Mouse (Mus musculus): ENCODE measurements around the gene Daam2. TPM values are rescaled to one million over a fixed set of nuclear protein-coding genes. Genes with fewer than 3 reads are reported as not detected.

Daam2 gene
- total RNA-seq, 2 experiments from 2014 or later: 5.2 to 5.5 TPM

DNA sequence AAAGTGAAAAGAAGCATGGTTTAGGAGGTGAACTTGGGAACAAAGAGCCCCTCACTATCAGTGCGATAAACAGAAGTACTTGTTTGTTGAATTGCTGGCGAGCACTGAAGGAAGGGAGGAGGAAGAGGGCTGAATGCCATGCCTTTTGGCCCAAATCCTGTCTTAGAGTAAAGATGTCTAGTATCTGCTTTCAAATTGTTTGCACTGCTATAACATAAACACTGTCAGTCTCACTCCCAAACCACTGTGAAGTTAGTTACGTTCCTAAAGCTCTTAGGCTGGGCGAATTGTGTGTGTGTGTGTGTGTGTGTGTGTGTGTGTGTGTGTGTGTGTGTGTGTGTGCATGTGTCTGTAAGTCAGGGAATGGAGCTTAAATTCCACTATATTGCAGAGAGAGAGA is 28.6 kb downstream of the Daam2 start:
- DNase-seq: no peak
- intact Hi-C loops (cut with DNase I): no loop called here

DNA sequence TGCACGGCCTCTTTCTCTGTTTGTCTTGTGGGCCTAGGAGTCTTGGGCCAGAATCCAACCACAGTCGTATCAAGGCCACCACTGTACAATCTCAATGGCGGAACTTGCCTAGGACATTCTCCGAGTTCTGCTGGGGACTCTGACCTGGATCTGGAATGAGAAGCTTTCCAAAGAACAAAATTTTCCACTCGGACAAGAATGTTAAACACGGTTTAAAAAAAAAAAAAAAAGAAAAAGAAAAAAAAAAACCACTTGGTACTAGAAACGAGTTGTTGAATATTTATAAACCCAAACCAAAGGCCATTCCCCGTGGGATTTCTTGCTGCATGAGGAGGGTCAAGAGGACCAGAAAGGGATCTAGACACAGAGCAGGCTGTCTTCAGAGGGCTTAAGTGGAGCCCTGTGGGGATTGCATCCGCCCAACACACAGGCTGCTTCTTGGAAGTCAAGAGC is 29.9 kb downstream of the Daam2 start:
- intact Hi-C loops (cut with DNase I): no loop called here
- no peak for DNase-seq

DNA sequence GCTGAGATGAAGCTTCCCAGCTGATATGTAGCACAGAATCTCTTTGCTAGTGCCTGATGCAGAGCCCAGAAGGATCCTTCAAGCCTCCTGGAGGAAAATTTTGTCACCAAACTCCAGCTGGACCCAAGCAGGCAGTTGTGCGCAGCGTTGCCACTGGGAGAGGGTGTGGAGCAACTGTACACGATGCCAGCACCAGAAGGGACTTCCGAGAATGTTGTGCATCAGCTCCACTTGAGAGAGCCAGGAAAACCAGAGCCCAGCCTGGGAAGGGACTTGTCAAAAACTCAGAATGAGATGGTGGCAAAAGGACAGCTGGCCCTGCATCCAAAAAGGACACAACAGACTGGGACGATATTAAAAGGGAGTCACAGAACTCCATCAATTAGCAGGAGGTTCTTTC is 32.5 kb downstream of the Daam2 start:
- DNase-seq: no peak
- intact Hi-C loops (cut with DNase I): no loop called here

DNA sequence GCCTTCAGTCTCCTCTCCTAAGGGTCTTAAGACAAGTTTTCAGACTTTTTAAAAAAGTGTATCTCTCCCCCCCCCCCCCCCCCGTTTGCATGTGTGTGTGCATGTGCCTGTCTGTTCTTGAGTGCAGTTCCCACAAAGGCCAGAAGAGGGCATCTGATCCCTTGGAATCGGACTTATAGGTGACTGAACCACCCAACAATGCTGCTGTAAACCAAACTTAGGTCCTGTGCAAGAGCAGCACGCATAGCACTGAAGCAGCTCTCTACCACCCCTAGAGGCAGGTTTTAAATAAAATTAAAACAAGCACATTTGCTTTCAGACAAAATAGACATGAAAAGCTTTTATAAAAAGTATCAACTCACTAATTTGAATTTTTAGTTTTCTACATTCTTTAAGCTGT is 33.9 kb downstream of the Daam2 start:
- DNase-seq: no peak
- intact Hi-C loops (cut with DNase I): no loop called here

DNA sequence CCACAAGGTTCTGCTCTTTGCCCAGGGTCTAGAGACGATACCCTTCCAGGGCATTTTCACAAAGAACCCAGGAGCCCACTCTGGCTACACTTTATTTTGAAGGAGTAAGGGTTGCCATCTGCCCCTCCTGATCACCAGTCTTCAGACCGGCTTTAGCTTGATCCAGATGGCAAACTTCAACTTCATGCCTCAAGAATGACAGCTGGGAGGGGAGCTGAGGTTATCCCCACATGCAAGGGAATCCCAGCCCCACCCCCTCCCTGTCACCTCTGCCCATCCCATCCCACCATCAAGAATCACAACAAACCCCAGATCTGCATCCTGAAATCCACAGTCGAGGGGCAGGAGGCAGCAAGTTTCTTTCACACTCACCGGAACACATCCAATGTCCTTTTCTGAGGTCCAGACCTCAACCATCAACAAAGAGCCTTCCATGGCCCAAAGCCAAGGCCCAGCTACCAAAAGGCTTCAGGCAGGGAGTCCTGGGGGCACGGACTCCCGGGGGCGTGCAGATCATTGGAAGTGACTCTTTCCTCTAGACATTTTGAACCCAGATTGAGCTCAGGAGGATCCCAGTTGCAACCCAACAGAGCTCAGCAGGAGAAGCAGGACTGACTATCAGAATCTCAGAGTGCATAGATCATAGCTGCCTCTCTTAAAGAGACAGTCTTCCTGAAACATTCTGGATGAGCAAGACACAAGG is 35.5 kb downstream of the Daam2 start:
- intact Hi-C loops (cut with DNase I): loop anchor here (5.0 kb wide), 1 partner anchor 61 kb away; no protein-coding TSS in a partner anchor

DNA sequence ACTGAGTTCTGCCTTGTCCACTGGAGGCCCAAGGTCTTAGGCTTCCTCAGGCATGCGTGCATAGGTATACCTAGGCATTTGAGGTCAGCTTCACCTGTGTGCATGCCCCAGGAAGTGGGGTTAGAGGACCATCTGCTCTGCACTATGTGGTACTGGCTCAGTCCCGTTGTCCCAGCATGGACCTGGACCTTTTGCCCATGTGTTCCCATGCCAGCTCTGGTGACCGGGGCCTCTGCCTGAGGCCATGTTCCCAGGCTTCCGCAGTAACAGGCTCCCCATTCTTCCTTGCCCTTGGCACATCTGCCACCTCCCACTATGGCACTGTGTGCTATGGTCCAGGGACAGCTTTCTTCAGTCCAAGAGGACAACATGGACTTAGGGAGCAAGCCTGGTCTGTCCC is 36.1 kb downstream of the Daam2 start:
- intact Hi-C loops (cut with DNase I): loop anchor here (5.0 kb wide), 1 partner anchor 61 kb away; no protein-coding TSS in a partner anchor

More for the DNA sequence above, 35.5 kb downstream of the Daam2 start:
- DNase-seq: no peak

DNA sequence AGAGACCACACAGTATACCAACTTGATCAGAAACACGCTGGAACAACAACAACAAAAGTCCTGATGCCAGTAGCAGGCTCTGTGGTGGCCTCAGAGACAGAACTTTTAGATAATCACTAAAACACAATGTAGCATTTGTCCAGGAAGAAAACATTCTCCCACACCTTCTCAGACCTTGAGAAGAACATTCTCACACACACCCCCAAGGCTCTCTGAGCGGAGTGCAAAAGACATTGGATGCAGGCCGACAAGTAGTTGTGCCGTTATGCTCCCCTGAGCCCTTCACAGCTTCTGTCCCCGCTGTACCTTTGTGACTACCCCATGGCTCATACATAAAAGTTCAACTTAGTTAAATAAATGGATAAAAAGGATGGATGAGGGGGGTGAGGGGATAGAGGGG is 37.6 kb downstream of the Daam2 start:
- intact Hi-C loops (cut with DNase I): loop anchor here (5.0 kb wide), 1 partner anchor 59 kb away; no protein-coding TSS in a partner anchor
- DNase-seq: no peak

More for the DNA sequence above, 36.1 kb downstream of the Daam2 start:
- DNase-seq: no peak

DNA sequence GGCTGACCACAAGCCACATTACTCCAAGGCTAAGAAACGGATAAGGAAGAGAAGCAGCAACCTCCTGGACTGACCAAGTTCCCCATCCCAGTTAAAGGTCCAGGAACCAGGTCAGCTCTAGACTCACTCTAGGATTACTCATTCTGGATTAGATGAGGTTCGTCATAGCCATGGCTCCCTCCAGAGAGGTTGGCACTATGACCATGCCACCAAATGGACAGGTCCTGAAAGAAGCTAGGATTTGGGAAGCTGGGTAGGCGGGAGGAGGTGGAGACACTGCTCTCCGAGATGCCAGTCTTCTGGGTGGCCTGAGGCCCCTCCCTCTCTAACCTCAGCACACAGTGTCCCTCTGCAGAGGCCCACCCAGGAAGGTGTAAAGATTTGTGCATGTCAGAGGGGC is 38.2 kb downstream of the Daam2 start:
- intact Hi-C loops (cut with DNase I): loop anchor here (5.0 kb wide), 1 partner anchor 59 kb away; no protein-coding TSS in a partner anchor
- DNase-seq: no peak

DNA sequence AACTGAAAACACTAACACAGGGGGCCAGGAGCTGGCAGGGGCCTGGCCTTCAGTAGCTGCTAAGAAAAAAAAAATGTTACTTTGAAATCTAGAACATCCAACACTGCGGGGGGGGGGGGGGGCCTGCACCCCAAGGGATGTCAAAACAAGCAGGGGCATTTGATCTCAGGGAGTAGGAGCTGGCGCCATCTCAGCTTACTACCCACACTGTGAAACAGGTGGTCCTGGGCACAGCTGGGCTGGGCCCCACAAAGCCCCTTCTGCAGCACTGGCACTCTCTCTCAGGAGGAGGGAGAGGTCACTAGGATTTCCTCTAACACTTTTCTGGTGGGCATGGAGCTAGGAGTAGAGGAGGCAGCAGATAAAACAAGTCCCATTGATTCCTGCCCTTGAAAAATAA is 39.6 kb downstream of the Daam2 start:
- intact Hi-C loops (cut with DNase I): no loop called here
- DNase-seq: no peak

DNA sequence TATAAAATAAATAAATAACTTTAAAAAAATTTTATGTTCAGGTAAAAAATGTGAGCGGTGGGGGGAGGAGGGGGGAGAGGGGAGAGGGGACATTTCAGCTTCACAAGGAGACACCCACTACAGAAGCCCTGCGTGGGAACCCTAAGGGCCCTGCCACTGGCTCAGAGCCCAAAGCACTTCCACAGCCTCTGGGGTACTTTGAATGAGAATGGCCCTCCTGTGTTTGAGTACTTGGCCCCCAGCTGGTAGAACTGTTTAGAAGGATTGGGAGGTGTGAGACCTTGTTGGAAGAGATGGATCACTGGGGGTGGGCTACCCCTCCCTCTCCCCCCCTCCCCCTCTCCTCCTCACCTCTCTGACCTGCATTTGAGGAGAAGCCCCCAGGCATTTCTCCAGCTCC is 41.7 kb downstream of the Daam2 start:
- no peak for DNase-seq
- intact Hi-C loops (cut with DNase I): no loop called here

DNA sequence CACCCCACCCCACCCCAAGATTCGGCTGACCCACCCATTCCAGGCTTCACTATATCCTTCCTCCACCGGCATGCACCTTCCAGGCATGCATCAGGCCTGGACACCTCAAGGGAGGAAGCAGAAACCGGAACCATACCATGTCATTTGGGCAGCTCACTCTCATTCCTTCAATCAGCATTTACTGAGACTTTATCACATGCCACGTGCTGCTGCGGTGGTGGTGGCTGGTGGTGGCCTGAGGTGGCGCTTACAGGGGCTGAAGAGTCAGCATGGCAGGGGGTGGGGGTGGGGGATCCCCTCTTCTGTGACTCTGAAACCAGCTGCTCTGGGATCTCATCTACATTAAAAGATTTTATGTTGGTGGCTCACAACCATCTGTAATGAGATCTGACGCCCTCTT is 42.1 kb downstream of the Daam2 start:
- intact Hi-C loops (cut with DNase I): no loop called here

DNA sequence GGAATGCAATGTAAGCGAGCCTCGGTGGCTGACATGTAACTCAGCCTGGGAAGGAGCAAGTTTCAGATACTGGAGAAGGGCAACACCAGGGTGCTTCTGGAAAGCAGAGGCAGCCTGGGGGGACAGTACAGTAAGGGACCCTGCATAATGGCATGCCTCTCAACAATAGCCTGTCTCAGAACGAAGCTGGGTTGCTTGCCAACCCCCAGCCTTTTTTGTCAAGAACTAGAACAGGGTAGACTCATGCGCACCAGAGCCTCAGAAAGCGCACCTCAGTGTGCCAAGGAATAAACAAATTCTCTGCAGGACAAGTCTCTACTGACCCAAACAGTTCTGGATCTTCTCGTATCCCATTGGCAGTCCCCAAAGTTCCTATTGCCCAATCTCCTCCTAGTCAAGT is 43.5 kb downstream of the Daam2 start:
- intact Hi-C loops (cut with DNase I): no loop called here

More for the DNA sequence above, 42.1 kb downstream of the Daam2 start:
- no peak for DNase-seq

DNA sequence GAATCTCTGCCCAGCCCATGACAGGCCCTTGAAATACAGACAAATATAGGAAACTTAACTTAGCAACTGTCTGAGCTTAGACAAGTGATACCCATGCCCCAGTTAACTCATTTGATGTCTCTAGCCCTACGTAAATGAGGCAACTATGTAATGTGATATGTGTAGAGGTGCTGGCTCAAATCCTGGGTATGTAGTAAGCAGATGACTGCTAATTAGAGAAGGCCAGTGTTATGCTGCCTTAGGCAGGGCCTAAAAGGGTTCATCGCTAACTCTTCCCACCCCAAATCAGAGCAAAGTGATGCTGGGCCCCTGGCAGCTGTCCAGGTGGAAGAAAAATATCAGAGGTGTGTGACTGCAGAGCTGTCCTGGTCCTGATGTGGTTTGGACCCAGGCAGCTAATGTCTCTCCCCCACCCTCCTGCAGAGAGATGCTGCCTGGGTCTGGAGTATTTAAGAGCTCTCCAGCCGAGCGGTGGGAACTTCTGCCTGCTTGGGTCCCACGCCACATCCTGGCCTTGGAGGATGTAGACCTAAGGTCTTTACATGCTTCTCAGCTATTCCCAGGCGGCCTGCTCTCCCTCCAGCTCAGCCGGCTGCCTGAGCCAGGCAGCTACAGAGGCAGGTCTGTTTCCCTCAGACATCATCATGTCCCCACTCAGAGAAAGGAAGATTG is 44.4 kb downstream of the Daam2 start:
- no peak for DNase-seq
- intact Hi-C loops (cut with DNase I): no loop called here

More for the DNA sequence above, 43.5 kb downstream of the Daam2 start:
- no peak for DNase-seq

DNA sequence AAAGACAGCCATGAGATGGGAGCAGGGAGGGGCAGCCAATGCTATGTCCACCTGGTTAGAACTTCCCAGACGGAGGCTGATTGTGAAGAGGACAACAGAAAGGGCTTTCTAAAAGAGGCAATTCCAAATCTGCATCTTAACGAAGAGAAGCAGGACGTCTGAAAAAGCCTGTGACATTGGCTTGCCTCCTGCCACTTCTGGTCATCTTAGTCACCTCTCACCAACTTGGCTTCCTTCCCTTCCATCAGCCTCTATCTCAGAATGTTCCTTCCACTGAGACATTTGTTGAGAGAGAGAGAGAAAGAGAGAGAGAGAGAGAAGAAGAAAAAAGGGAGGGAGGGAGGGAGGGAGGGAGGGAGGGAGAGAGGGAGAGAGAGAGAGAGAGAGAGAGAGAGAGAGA is 47.1 kb downstream of the Daam2 start:
- intact Hi-C loops (cut with DNase I): no loop called here

DNA sequence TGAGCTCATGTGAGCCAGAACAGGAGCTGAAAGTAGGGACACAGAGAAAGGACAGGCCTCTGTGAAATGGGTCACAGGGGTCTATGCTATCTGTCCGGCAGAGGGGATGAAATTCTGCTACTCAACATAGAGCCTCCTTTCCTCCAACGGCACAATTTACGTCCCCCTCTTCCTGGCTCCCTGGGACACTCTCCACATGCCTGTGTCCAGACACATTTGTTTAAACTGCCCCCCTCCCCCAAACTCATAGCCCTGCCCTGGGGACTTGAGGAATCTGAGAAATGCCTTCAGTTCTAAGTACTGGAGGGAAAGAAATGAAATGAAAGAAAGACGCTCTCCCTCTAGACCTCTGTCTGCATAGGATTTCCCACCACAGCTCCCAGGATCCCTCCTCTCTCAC is 48.5 kb downstream of the Daam2 start:
- intact Hi-C loops (cut with DNase I): no loop called here
- no peak for DNase-seq

More for the DNA sequence above, 47.1 kb downstream of the Daam2 start:
- DNase-seq: no peak

DNA sequence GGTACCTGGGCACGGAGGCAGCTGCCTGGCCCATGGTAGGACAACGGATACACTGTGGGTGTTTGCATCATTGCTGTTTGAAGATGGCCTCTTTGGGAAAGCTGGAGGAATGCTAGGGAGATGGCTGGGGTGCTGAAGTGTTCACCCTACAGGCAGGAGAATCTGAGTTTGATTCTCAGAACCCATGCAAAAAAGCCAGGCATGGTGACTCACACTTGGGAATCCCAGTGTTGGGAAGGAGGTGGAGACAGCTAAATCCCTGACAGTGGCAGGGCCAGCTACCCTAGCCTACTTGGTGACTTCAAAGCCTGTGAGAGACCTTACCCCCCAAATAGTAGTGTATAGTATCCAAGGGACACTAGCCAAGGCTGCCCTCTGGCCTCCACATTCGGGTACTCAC is 49.0 kb downstream of the Daam2 start:
- DNase-seq: no peak
- intact Hi-C loops (cut with DNase I): no loop called here

DNA sequence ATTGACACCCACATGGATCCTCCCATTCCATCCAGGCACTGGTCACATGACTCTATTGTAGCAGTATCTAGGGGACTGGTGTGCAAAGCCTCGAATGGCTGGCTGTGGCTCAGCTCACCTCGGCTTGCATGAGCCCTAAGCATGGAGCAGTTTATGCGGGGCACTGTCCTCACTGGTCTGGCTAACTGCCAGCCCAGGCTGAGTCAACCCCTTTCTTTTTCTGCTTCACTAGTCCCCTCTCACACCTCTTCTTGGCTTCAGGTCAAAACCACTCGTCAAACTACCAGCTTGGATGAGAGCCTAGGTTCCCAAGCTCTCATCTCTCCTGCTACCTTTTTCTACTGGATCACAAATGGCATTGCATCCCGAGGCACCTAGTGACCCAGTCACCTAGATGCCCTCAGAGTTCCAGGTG is 51.5 kb downstream of the Daam2 start:
- intact Hi-C loops (cut with DNase I): no loop called here
- no peak for DNase-seq

DNA sequence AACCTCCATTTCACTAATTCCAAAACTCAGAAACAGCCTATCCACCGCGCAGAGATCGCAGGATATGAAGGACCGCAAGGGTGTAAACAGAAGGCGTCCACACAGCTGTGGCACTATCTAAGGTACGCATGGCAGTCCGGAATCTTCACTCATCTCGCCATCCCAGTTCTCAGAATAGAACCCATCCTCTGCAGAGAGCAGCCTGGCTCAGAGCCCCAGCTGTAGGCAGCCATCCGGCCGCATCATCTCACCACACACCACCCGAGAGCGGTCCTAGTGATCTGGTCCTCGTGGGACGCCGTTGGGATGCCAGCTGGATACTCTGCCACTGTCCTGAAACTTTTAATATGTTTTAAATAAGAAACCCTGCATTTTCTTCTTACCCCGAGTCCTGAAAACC is 54.7 kb downstream of the Daam2 start:
- no peak for DNase-seq
- intact Hi-C loops (cut with DNase I): loop anchor here (5.0 kb wide), 1 partner anchor 172 kb away; no protein-coding TSS in a partner anchor

DNA sequence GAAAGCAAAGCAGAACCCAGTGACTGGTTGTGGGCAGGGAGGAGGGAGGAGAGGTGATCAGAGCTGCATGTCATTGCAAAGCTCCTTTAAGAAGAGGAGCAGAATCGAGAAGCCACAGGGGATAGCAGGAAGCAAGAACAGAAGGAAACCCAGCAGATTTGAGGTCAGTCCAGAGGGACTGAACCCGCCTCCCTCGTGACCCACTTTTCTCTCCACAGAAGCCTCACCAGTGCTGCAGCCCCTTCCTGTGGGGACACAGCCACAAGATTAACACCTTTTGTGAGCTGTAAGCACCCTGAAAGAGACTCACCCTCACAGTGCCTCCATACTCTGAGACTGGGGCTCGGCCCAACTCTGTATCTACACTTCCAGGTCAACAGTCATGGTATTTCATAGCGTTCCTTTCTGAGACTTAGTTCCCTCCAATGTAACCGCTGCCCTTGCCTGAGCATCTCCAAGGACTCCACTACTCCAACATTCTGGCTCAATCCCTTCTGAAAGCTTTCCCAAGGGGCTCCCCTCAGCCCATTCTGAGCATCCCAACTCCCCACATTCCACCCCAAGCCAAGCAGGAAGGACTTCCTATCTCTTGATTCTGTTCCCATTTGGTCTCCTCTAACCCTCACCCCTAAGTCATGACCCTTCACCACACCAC is 60.8 kb downstream of the Daam2 start:
- intact Hi-C loops (cut with DNase I): no loop called here
- DNase-seq: no peak

DNA sequence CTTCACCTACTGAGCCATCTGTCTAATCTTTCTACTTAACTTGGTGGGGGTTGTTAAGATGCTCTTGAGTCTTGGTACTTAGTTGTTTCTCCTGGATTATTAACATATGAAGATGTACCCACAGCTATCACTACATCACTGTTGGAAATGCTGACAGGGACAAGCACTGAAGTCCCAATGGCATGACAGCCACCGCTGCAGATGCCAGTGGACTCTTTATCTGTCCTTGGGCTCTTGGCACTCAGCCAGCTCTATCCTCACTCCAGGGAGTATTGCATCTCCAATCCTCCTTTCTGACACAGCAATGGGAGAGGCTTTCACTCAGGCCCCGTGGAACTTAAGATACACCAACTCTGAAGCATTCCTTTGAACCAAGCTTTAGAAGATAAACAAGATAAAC is 63.9 kb downstream of the Daam2 start:
- intact Hi-C loops (cut with DNase I): no loop called here
- DNase-seq: no peak

DNA sequence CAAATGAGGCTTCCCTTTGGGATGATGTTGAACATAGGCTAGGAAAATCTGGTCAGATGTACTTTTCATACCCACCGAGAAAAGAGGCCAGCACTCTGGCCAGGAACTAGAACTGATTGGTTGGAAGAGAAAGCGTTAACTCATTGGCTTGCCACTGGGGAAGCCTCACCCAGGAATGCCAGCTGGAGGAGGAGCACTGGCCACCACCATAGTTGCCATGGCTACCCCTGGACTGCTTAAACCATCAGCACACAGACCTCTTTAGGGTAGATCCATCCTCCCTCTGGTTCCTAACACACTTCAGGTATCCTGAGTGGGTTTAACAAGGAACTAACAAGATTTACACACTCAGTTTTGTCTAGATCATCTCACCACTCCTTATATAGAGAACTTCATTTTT is 64.5 kb downstream of the Daam2 start:
- intact Hi-C loops (cut with DNase I): no loop called here
- DNase-seq: no peak
